Mouse (Mus musculus) midbrain, embryonic 14.5 days (tissue): ENCODE results near the gene Gpatch1. TPM values are rescaled to one million over a fixed set of nuclear protein-coding genes. Genes with fewer than 3 reads are reported as not detected.
A peak's percentile ranks its signal among the peaks of the same experiment; 100 is the strongest.
"Not testable (repeated sequence)": the region's sequence is repeated elsewhere in the genome, so short reads cannot be mapped to it uniquely, and the experiment has no call there.

Experiments
- ATAC-seq: fragments of 200-750 bp; cut with Nextera tagmentation; 2 replicates; pipeline ENCODE4 v1.8.0; 2017; ENCODE audit warnings: moderate number of reproducible peaks, moderate library complexity; ENCODE audit not compliant: low FRiP score, low TSS enrichment
- DNase-seq: peaks from one replicate; pipeline ENCODE4 v3.0.0-alpha.2; 2015
- H3K27ac ChIP-seq: fragments of 300-500 bp; sonication (generic); replicated peaks from 2 replicates; pipeline ENCODE4 v1.5.1; 2014; ENCODE audit warnings: mild to moderate bottlenecking, low read depth, low read length, moderate library complexity
- H3K27me3 ChIP-seq: fragments of 300-500 bp; sonication (generic); 2 replicates; pipeline ENCODE4 v1.6.1; 2014; ENCODE audit warnings: low read length, control low read depth, mixed read lengths; ENCODE audit not compliant: control insufficient read depth, insufficient read depth
- H3K36me3 ChIP-seq: fragments of 300-500 bp; sonication (generic); 2 replicates; pipeline ENCODE4 v1.6.1; 2014; ENCODE audit warnings: low read length, control low read depth; ENCODE audit not compliant: control insufficient read depth, insufficient read depth
- H3K4me1 ChIP-seq: fragments of 300-500 bp; sonication (generic); 2 replicates; pipeline ENCODE4 v1.6.1; 2014; ENCODE audit warnings: mild to moderate bottlenecking, antibody characterized with exemption, low read length, control low read depth; ENCODE audit not compliant: control insufficient read depth, insufficient read depth
- H3K4me2 ChIP-seq: fragments of 300-500 bp; sonication (generic); 2 replicates; pipeline ENCODE4 v1.6.1; 2014; ENCODE audit warnings: mild to moderate bottlenecking, low read length, moderate library complexity
- H3K4me3 ChIP-seq: fragments of 300-500 bp; sonication (generic); replicated peaks from 2 replicates; pipeline ENCODE4 v1.5.1; 2014; ENCODE audit warnings: low read depth, low read length
- H3K9ac ChIP-seq: fragments of 300-500 bp; sonication (generic); replicated peaks from 2 replicates; pipeline ENCODE4 v1.6.1; 2014; ENCODE audit warnings: mild to moderate bottlenecking, low read length, moderate library complexity
- H3K9me3 ChIP-seq: fragments of 300-500 bp; sonication (generic); 2 replicates; pipeline ENCODE4 v1.6.1; 2016; ENCODE audit warnings: low read length, control low read depth, mixed read lengths; ENCODE audit not compliant: control insufficient read depth
- WGBS: fragments of 180-500 bp; shearing (Covaris S2); extraction: QIAGEN DNeasy Blood & Tissue Kit; methylation state at CpG from one replicate; pipeline ENCODE4 v1.1.7; 2014; 5-methylcytosine and 5-hydroxymethylcytosine counted together
- polyA plus RNA-seq: library from polyadenylated mRNA; unstranded; fragments of >200 nt; fragmentation: Nextera tagmentation; extraction: Ambion mirVana; gene quantifications from 2 replicates; pipeline ENCODE4 v1.2.1, GENCODE M21; 2014

Gpatch1 gene
- polyA plus RNA-seq, 1 experiment from 2014 or later = 22.8 TPM

- Histone ChIP-seq H3K27me3 (no peaks in the 10 kb centered on the region), H3K27ac (no peak overlapping the region), H3K4me3 (no peak overlapping the region), H3K9me3 (no peaks in the 10 kb centered on the region), H3K4me1 (no peaks in the 10 kb centered on the region), H3K4me2 (no peak overlapping the region), H3K36me3 (no peaks in the 10 kb centered on the region), H3K9ac (no peak overlapping the region)
- 72% methylated on average over 5 of the region's 5 CpGs for WGBS
- DNase-seq = no peak
- ATAC-seq = no peak
These were observed 50.4 kb downstream of the Gpatch1 start for GRCm38 (mm10) chr7:35267841-35268240.

- Histone ChIP-seq H3K9ac (no peak overlapping the region), H3K9me3 (no peaks in the 10 kb centered on the region), H3K27me3 (no peaks in the 10 kb centered on the region), H3K27ac (no peak overlapping the region), H3K4me2 (no peak overlapping the region), H3K4me3 (no peak overlapping the region), H3K4me1 (no peaks in the 10 kb centered on the region), H3K36me3 (no peaks in the 10 kb centered on the region)
- no peak for DNase-seq
- no peak for ATAC-seq
- WGBS = 83% methylated on average over 4 of the region's 4 CpGs
These were observed 51.6 kb downstream of the Gpatch1 start for GRCm38 (mm10) chr7:35266666-35267065.

- peak; percentile 83 for DNase-seq
- ATAC-seq = no peak
- H3K27me3 ChIP-seq = no peaks in the 10 kb centered on the region
- H3K4me2 ChIP-seq = no peak overlapping the region
- 10% methylated on average over 7 of the region's 7 CpGs for WGBS
- H3K36me3 ChIP-seq = no peaks in the 10 kb centered on the region
- H3K4me3 ChIP-seq = no peak overlapping the region
- no peaks in the 10 kb centered on the region for H3K4me1 ChIP-seq
- no peak overlapping the region for H3K27ac ChIP-seq
- H3K9ac ChIP-seq = no peak overlapping the region
- no peaks in the 10 kb centered on the region for H3K9me3 ChIP-seq
These were observed 53.5 kb downstream of the Gpatch1 start for GRCm38 (mm10) chr7:35264746-35265145.

GRCm38 (mm10) chr7:35263595-35264489 lies 54.4 kb downstream of the Gpatch1 start:
- Histone ChIP-seq H3K27ac (no peak overlapping the region), H3K9me3 (no peaks in the 10 kb centered on the region), H3K9ac (no peak overlapping the region), H3K4me1 (no peaks in the 10 kb centered on the region), H3K27me3 (no peaks in the 10 kb centered on the region), H3K4me3 (no peak overlapping the region), H3K4me2 (no peak overlapping the region), H3K36me3 (no peaks in the 10 kb centered on the region)
- no peak for DNase-seq
- no peak for ATAC-seq
- 89% methylated on average over 15 of the region's 15 CpGs for WGBS

- Histone ChIP-seq H3K9ac (no peak overlapping the region), H3K27ac (no peak overlapping the region), H3K27me3 (no peaks in the 10 kb centered on the region), H3K4me2 (no peak overlapping the region), H3K4me1 (no peaks in the 10 kb centered on the region), H3K9me3 (no peaks in the 10 kb centered on the region), H3K36me3 (no peaks in the 10 kb centered on the region), H3K4me3 (no peak overlapping the region)
- 90% methylated on average over 8 of the region's 8 CpGs for whole genome bisulfite sequencing
- DNase-seq = no peak
- ATAC-seq = no peak
These were observed 58.9 kb downstream of the Gpatch1 start for GRCm38 (mm10) chr7:35259384-35259783.

- H3K27ac ChIP-seq = no peak overlapping the region
- WGBS = 61% methylated on average over 7 of the region's 7 CpGs
These were observed 59.9 kb downstream of the Gpatch1 start for GRCm38 (mm10) chr7:35258294-35258693.

GRCm38 (mm10) chr7:35252041-35252558 lies 66.1 kb downstream of the Gpatch1 start:
- WGBS = 6% methylated on average over 13 of the region's 13 CpGs
- Histone ChIP-seq H3K9me3 (no peaks in the 10 kb centered on the region), H3K27ac (no peak overlapping the region), H3K4me3 (peak overlapping the region; percentile 2), H3K36me3 (no peaks in the 10 kb centered on the region), H3K4me1 (0 out of 2 replicates have a peak, but pooled peaks cover 4% of the 10 kb centered on the region), H3K4me2 (peak overlapping the region; percentile 38), H3K27me3 (no peaks in the 10 kb centered on the region), H3K9ac (no peak overlapping the region)
- peak; percentile 66; the same call in 1 of the 2 replicates for ATAC-seq
- DNase-seq = peak; percentile 82

More at GRCm38 (mm10) chr7:35258294-35258693, 59.9 kb downstream of the Gpatch1 start:
- no peaks in the 10 kb centered on the region for H3K27me3 ChIP-seq
- DNase-seq (no peak), ATAC-seq (no peak)
- H3K4me2 ChIP-seq = no peak overlapping the region
- H3K36me3 ChIP-seq = no peaks in the 10 kb centered on the region
- no peak overlapping the region for H3K4me3 ChIP-seq
- H3K9ac ChIP-seq = no peak overlapping the region
- no peaks in the 10 kb centered on the region for H3K4me1 ChIP-seq
- no peaks in the 10 kb centered on the region for H3K9me3 ChIP-seq

GRCm38 (mm10) chr7:35237935-35238334 lies 80.3 kb downstream of the Gpatch1 start:
- DNase-seq, H3K36me3 ChIP-seq, H3K4me2 ChIP-seq, H3K27ac ChIP-seq, H3K9me3 ChIP-seq, ATAC-seq, H3K4me1 ChIP-seq, H3K27me3 ChIP-seq, H3K9ac ChIP-seq, H3K4me3 ChIP-seq: not testable (repeated sequence)
- 72% methylated on average over 3 of the region's 3 CpGs for WGBS

- ATAC-seq (peak; percentile 62), DNase-seq (peak; percentile 84)
- Histone ChIP-seq H3K9ac (peak overlapping the region; percentile 54; the same call in 1 of the 2 replicates), H3K27ac (peak overlapping the region; percentile 95), H3K36me3 (no peaks in the 10 kb centered on the region), H3K9me3 (no peaks in the 10 kb centered on the region), H3K4me1 (no peaks in the 10 kb centered on the region), H3K4me3 (peak overlapping the region; percentile 53), H3K27me3 (no peaks in the 10 kb centered on the region), H3K4me2 (peak overlapping the region; percentile 60)
- WGBS = 13% methylated on average over 9 of the region's 9 CpGs
These were observed 82.9 kb downstream of the Gpatch1 start for GRCm38 (mm10) chr7:35235308-35235707.
